In genomic region chr1:36523332-36524013, GRCm38 (mm10) we compare ENCODE assay signal across 10 mouse cellular contexts. TPM values are rescaled to one million over a fixed set of nuclear protein-coding genes. Genes with fewer than 3 reads are reported as not detected.
DNase-seq lines count a peak whose midpoint lies in the region; ATAC-seq and TF ChIP-seq lines count a peak whose summit lies in the region.
"Had no signal": no experiment of that assay in that cellular context is flagged by ENCODE, and none has a peak within 500 bp of the region (broad histone marks: within the 10 kb centered on the region; RNA-seq: fewer than 3 reads in every experiment).

No protein-coding gene starts in this region.

- 56% methylated on average over 9 of the region's 9 CpGs for WGBS in lung, embryonic 15.5 days
- 65% methylated on average over 9 of the region's 9 CpGs for WGBS in hindbrain, embryonic 14.5 days
- WGBS in neural tube, embryonic 15.5 days, result 34% methylated on average over 9 of the region's 9 CpGs

- H3K4me3 ChIP-seq in gastrocnemius, adult 2 months, result peak overlapping the region; percentile 40
- no peak overlapping the region for H3K4me3 ChIP-seq in lung, embryonic 15.5 days
- no peak overlapping the region for H3K4me3 ChIP-seq in hindbrain, embryonic 14.5 days (replicated peaks; ENCODE audit: low read length)
- no peak overlapping the region for H3K4me3 ChIP-seq in neural tube, embryonic 15.5 days (replicated peaks)
- H3K4me3 ChIP-seq: left cerebral cortex, adult 2 months had no signal

- H3K27ac ChIP-seq in gastrocnemius, adult 2 months, result peak overlapping the region; percentile 76
- H3K27ac ChIP-seq in lung, embryonic 15.5 days, result 0 out of 2 replicates have a peak overlapping the region, but pooled peaks have one; percentile 18
- peak overlapping the region; percentile 43; the same call in 1 of the 2 replicates for H3K27ac ChIP-seq in hindbrain, embryonic 14.5 days
- peak overlapping the region; percentile 48 for H3K27ac ChIP-seq in neural tube, embryonic 15.5 days (replicated peaks)
- H3K27ac ChIP-seq: left cerebral cortex, adult 2 months; macrophage had no signal

- no peak for TF ChIP-seq CTCF in gastrocnemius, adult 2 months (IDR thresholded peaks at IDR 0.05)

- peaks cover 69% of the 10 kb centered on the region for H3K36me3 ChIP-seq in lung, embryonic 15.5 days
- H3K36me3 ChIP-seq in hindbrain, embryonic 14.5 days (replicated peaks; ENCODE audit: control insufficient read depth, insufficient read depth), result peaks cover 85% of the 10 kb centered on the region
- H3K36me3 ChIP-seq in neural tube, embryonic 15.5 days, result peaks cover 77% of the 10 kb centered on the region

- no peak overlapping the region for H3K9ac ChIP-seq in lung, embryonic 15.5 days
- no peak overlapping the region for H3K9ac ChIP-seq in hindbrain, embryonic 14.5 days
- H3K9ac ChIP-seq in neural tube, embryonic 15.5 days (replicated peaks), result no peak overlapping the region

- ATAC-seq in lung, embryonic 15.5 days (ENCODE audit: borderline replicate concordance, extremely low read depth, low FRiP score, low TSS enrichment), result no peak
- ATAC-seq in hindbrain, embryonic 14.5 days (ENCODE audit: low FRiP score), result peak; percentile 13; the same call in 1 of the 2 replicates
- ATAC-seq in neural tube, embryonic 15.5 days (ENCODE audit: low FRiP score), result peak; percentile 28; the same call in 1 of the 2 replicates

- no peaks in the 10 kb centered on the region for H3K9me3 ChIP-seq in lung, embryonic 15.5 days
- no peaks in the 10 kb centered on the region for H3K9me3 ChIP-seq in hindbrain, embryonic 14.5 days (ENCODE audit: control insufficient read depth, low read length)
- H3K9me3 ChIP-seq in neural tube, embryonic 15.5 days (replicated peaks), result no peaks in the 10 kb centered on the region

- no peak overlapping the region for H3K4me2 ChIP-seq in lung, embryonic 15.5 days
- no peak overlapping the region for H3K4me2 ChIP-seq in hindbrain, embryonic 14.5 days (replicated peaks)
- H3K4me2 ChIP-seq in neural tube, embryonic 15.5 days, result no peak overlapping the region

- intact Hi-C loops in gastrocnemius, adult 2 months (cut with DNase I), result no loop called here

- no peaks in the 10 kb centered on the region for H3K27me3 ChIP-seq in lung, embryonic 15.5 days
- H3K27me3 ChIP-seq in hindbrain, embryonic 14.5 days (ENCODE audit: control insufficient read depth, insufficient read depth, low read length), result no peaks in the 10 kb centered on the region
- no peaks in the 10 kb centered on the region for H3K27me3 ChIP-seq in neural tube, embryonic 15.5 days (replicated peaks)

- peak; percentile 76 for DNase-seq in gastrocnemius, adult 2 months
- no peak for DNase-seq in gastrocnemius, postnatal 10 days
- no peak for DNase-seq in lung, postnatal 14 days
- peak; percentile 70 for DNase-seq in hindbrain, embryonic 14.5 days (ENCODE audit: low spot score)
- DNase-seq in adrenal gland, postnatal 25 days, result no peak
- no peak for DNase-seq in right cerebral cortex, postnatal 36 days (ENCODE audit: low spot score in 2 of 2)

- H3K4me1 ChIP-seq in lung, embryonic 15.5 days, result no peaks in the 10 kb centered on the region; the same call in 1 of the 2 replicates
- H3K4me1 ChIP-seq in hindbrain, embryonic 14.5 days (replicated peaks; ENCODE audit: control insufficient read depth, insufficient read depth, low read length), result no peaks in the 10 kb centered on the region; the same call in 1 of the 2 replicates
- peaks cover 16% of the 10 kb centered on the region for H3K4me1 ChIP-seq in neural tube, embryonic 15.5 days

RNA-seq across cellular contexts. Expression of gene Cnnm3, which starts 11.8 kb away (rescaled TPM):
- 10 to 100 TPM in 1 of 2 experiments, 1 to 10 TPM in 1; 9.7 to 12.0 TPM for total RNA-seq in gastrocnemius, adult 2 months (2021)
- total RNA-seq in gastrocnemius, postnatal 10 days (2021), result 10 to 100 TPM; 14.5 to 18.2 TPM
- polyA plus RNA-seq in lung, embryonic 15.5 days (2015; fragmentation: Nextera tagmentation; extraction: Ambion mirVana), result 3.2 TPM in 2 replicates
- 6.1 and 6.8 TPM in 2 replicates for polyA plus RNA-seq in hindbrain, embryonic 14.5 days (2014; fragmentation: Nextera tagmentation; extraction: Ambion mirVana)
- polyA plus RNA-seq in neural tube, embryonic 15.5 days (2015; fragmentation: Nextera tagmentation; extraction: Ambion mirVana), result 3.1 and 4.5 TPM in 2 replicates
- 36.7 and 53.2 TPM in 2 replicates for total RNA-seq in adrenal gland, postnatal 25 days (2021)

RNA-seq across cellular contexts. Expression of gene Ankrd23, which starts 13.2 kb away (rescaled TPM):
- 1,000 to 10,000 TPM; 1,971 to 4,216 TPM for total RNA-seq in gastrocnemius, adult 2 months (2021)
- 100 to 1,000 TPM; 419 to 469 TPM for total RNA-seq in gastrocnemius, postnatal 10 days (2021)
- 12.4 and 15.9 TPM in 2 replicates for polyA plus RNA-seq in lung, embryonic 15.5 days (2015; fragmentation: Nextera tagmentation; extraction: Ambion mirVana)
- 6.9 and 10.6 TPM in 2 replicates for polyA plus RNA-seq in hindbrain, embryonic 14.5 days (2014; fragmentation: Nextera tagmentation; extraction: Ambion mirVana)
- polyA plus RNA-seq in neural tube, embryonic 15.5 days (2015; fragmentation: Nextera tagmentation; extraction: Ambion mirVana), result 21.6 and 21.8 TPM in 2 replicates
- total RNA-seq in adrenal gland, postnatal 25 days (2021), result 14.5 and 15.4 TPM in 2 replicates

RNA-seq across cellular contexts. Expression of gene Gm42417, which starts 15.8 kb away (rescaled TPM):
- total RNA-seq in gastrocnemius, adult 2 months (2021), result 1,000 to 10,000 TPM in 1 of 2 experiments, 100 to 1,000 TPM in 1; 819 to 1,877 TPM
- 100 to 1,000 TPM; 193 to 229 TPM for total RNA-seq in gastrocnemius, postnatal 10 days (2021)
- polyA plus RNA-seq in lung, embryonic 15.5 days (2015; fragmentation: Nextera tagmentation; extraction: Ambion mirVana), result 0.25 TPM in 1 of 2 replicates, not detected in the other
- polyA plus RNA-seq in hindbrain, embryonic 14.5 days (2014; fragmentation: Nextera tagmentation; extraction: Ambion mirVana), result 0.23 and 1.1 TPM in 2 replicates
- polyA plus RNA-seq in neural tube, embryonic 15.5 days (2015; fragmentation: Nextera tagmentation; extraction: Ambion mirVana), result 0.36 and 1.2 TPM in 2 replicates
- total RNA-seq in adrenal gland, postnatal 25 days (2021), result not detected in 2 replicates
- total RNA-seq: left cerebral cortex, adult 2 months had no signal

RNA-seq across cellular contexts. Expression of gene Ankrd39, which starts 23.8 kb away (rescaled TPM):
- 1 to 10 TPM; 7.2 to 9.3 TPM for total RNA-seq in gastrocnemius, adult 2 months (2021)
- total RNA-seq in gastrocnemius, postnatal 10 days (2021), result 10 to 100 TPM; 10.9 to 11.4 TPM
- 20.3 and 26.0 TPM in 2 replicates for polyA plus RNA-seq in lung, embryonic 15.5 days (2015; fragmentation: Nextera tagmentation; extraction: Ambion mirVana)
- polyA plus RNA-seq in hindbrain, embryonic 14.5 days (2014; fragmentation: Nextera tagmentation; extraction: Ambion mirVana), result 23.9 and 26.9 TPM in 2 replicates
- 29.4 and 33.0 TPM in 2 replicates for polyA plus RNA-seq in neural tube, embryonic 15.5 days (2015; fragmentation: Nextera tagmentation; extraction: Ambion mirVana)
- 16.5 and 19.7 TPM in 2 replicates for total RNA-seq in adrenal gland, postnatal 25 days (2021)

RNA-seq across cellular contexts. Expression of gene Sema4c, which starts 34.7 kb away (rescaled TPM):
- total RNA-seq in gastrocnemius, adult 2 months (2021), result 10 to 100 TPM in 1 of 2 experiments, 1 to 10 TPM in 1; 6.8 to 10.0 TPM
- total RNA-seq in gastrocnemius, postnatal 10 days (2021), result 10 to 100 TPM; 16.3 to 22.4 TPM
- 19.3 and 19.9 TPM in 2 replicates for polyA plus RNA-seq in lung, embryonic 15.5 days (2015; fragmentation: Nextera tagmentation; extraction: Ambion mirVana)
- polyA plus RNA-seq in hindbrain, embryonic 14.5 days (2014; fragmentation: Nextera tagmentation; extraction: Ambion mirVana), result 3.1 and 3.8 TPM in 2 replicates
- 20.5 and 20.8 TPM in 2 replicates for polyA plus RNA-seq in neural tube, embryonic 15.5 days (2015; fragmentation: Nextera tagmentation; extraction: Ambion mirVana)
- total RNA-seq in adrenal gland, postnatal 25 days (2021), result 19.7 and 24.2 TPM in 2 replicates

Comparison
In these comparisons a context has a peak if more than half of its experiments do, and no peak if none do; other contexts are left out.
1. DNase-seq: peak in gastrocnemius, adult 2 months (single experiment) and hindbrain, embryonic 14.5 days (single experiment); none in gastrocnemius, postnatal 10 days (single experiment), lung, postnatal 14 days (single experiment), adrenal gland, postnatal 25 days (single experiment) and right cerebral cortex, postnatal 36 days (0 of 2).
2. H3K27ac ChIP-seq: peak in every context shown above with its lines; median percentile 76 in gastrocnemius, adult 2 months; 48 in neural tube, embryonic 15.5 days; 43 in hindbrain, embryonic 14.5 days; 18 in lung, embryonic 15.5 days.
3. RNA of gene Ankrd23, which starts 13.2 kb away (total RNA-seq): 1,971 to 4,216 TPM in gastrocnemius, adult 2 months and 419 to 469 TPM in gastrocnemius, postnatal 10 days; 14.5 to 15.4 TPM in adrenal gland, postnatal 25 days; every median in the first group is over 10 times any median in the second.
4. RNA of gene Gm42417, which starts 15.8 kb away (total RNA-seq): 819 to 1,877 TPM in gastrocnemius, adult 2 months and 193 to 229 TPM in gastrocnemius, postnatal 10 days; not detected in adrenal gland, postnatal 25 days; every median in the first group is over 100 times any median in the second.